Comparison of ENCODE assay signal across 9 mouse cellular contexts in the genomic region with DNA sequence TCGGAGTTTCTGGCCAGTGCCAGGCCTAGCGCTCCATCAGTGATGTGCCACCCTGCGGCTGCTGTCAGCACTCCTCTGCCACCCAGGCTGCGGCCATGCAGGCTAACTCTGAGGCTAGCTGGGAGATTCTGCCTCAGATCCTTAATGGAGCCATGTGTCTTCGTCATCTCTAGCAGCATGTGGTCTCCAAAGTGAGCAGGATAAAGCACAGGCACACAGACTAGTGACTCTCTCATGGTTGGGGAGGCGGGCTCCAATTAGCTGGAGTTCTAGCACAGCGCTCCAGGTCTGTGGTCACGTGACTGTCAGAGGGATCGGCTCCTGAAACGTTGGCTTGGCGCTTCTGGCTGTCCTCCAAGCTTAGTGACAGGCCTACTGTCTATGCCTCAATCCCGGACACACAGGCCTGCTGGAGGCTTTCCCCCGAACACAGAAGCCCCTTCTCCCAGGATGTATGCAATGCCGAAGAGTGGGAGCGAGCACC.
DNase-seq lines count a peak whose midpoint lies in the region; ATAC-seq and TF ChIP-seq lines count a peak whose summit lies in the region.
"Had no signal": no experiment of that assay in that cellular context is flagged by ENCODE, and none has a peak within 500 bp of the region (broad histone marks: within the 10 kb centered on the region; RNA-seq: fewer than 3 reads in every experiment).

No protein-coding gene starts in this region.

- DNase-seq in embryo, embryonic 10 days (ENCODE audit: low spot score): peak; percentile 43
- no peak for DNase-seq in embryo, embryonic 11 days
- DNase-seq in brain, adult 2 months (ENCODE audit: low read depth, low spot score): peak; percentile 85
- DNase-seq in forelimb bud, embryonic 11.5 days (ENCODE audit: low read depth, low spot score): peak; percentile 33
- DNase-seq in liver, embryonic 14.5 days (ENCODE audit: low read depth in 3 of 3, low spot score in 3 of 3): no peak
- no peak for DNase-seq in gastrocnemius, postnatal 14 days

- no peaks in the 10 kb centered on the region for H3K27me3 ChIP-seq in liver, embryonic 14.5 days (ENCODE audit: control insufficient read depth, insufficient read depth, low read length)
- no peaks in the 10 kb centered on the region for H3K27me3 ChIP-seq in kidney, embryonic 14.5 days (ENCODE audit: control insufficient read depth, insufficient read depth, low read length)
- no peaks in the 10 kb centered on the region for H3K27me3 ChIP-seq in kidney, embryonic 16.5 days (ENCODE audit: insufficient read depth, low read length)
- H3K27me3 ChIP-seq: limb, embryonic 15.5 days had no signal

- no peak overlapping the region for H3K4me3 ChIP-seq in liver, embryonic 14.5 days (ENCODE audit: insufficient read depth in 1 of 2, low read depth in 2 of 2, low read length in 2 of 2)
- no peak overlapping the region for H3K4me3 ChIP-seq in kidney, embryonic 14.5 days (ENCODE audit: low read length)
- no peak overlapping the region for H3K4me3 ChIP-seq in kidney, embryonic 16.5 days (ENCODE audit: low read length)
- H3K4me3 ChIP-seq: limb, embryonic 15.5 days had no signal

- no peak for TF ChIP-seq CTCF in liver, embryonic 14.5 days (IDR thresholded peaks at IDR 0.05; ENCODE audit: low read depth)

- H3K9ac ChIP-seq in liver, embryonic 14.5 days (replicated peaks): peak overlapping the region; percentile 90
- H3K9ac ChIP-seq in kidney, embryonic 14.5 days (ENCODE audit: low read depth, low read length): no peak overlapping the region
- no peak overlapping the region for H3K9ac ChIP-seq in kidney, embryonic 16.5 days (replicated peaks; ENCODE audit: low read length)
- H3K9ac ChIP-seq: limb, embryonic 15.5 days had no signal

- intact Hi-C loops in gastrocnemius, postnatal 14 days (cut with DNase I; ENCODE audit: low total_unique reads): loop anchor here (10.0 kb wide), 1 partner anchor 99 kb away; no protein-coding TSS in a partner anchor

- no peak for TF ChIP-seq EP300 in liver, embryonic 14.5 days (IDR thresholded peaks at IDR 0.05; ENCODE audit: low read depth)

- H3K27ac ChIP-seq in liver, embryonic 14.5 days: peak overlapping the region; percentile 99
- no peak overlapping the region for H3K27ac ChIP-seq in kidney, embryonic 14.5 days (ENCODE audit: low read depth, low read length)
- H3K27ac ChIP-seq in kidney, embryonic 16.5 days (ENCODE audit: low read length): no peak overlapping the region
- H3K27ac ChIP-seq: limb, embryonic 15.5 days had no signal

- H3K9me3 ChIP-seq in liver, embryonic 14.5 days (ENCODE audit: control insufficient read depth, low read length): no peaks in the 10 kb centered on the region
- H3K9me3 ChIP-seq in kidney, embryonic 14.5 days (ENCODE audit: control insufficient read depth, low read length): no peaks in the 10 kb centered on the region
- no peaks in the 10 kb centered on the region for H3K9me3 ChIP-seq in kidney, embryonic 16.5 days (ENCODE audit: low read length)
- H3K9me3 ChIP-seq: limb, embryonic 15.5 days had no signal

- WGBS in liver, embryonic 14.5 days (ENCODE audit: insufficient replicate concordance): 78% methylated on average over 15 of the region's 15 CpGs
- WGBS in kidney, embryonic 14.5 days: 80% methylated on average over 15 of the region's 15 CpGs
- WGBS in kidney, embryonic 16.5 days: 70% methylated on average over 15 of the region's 15 CpGs

- ATAC-seq in liver, embryonic 14.5 days (ENCODE audit: insufficient read depth): no peak
- no peak for ATAC-seq in kidney, embryonic 14.5 days (ENCODE audit: low FRiP score, low TSS enrichment)
- ATAC-seq in kidney, embryonic 16.5 days (ENCODE audit: low FRiP score, low TSS enrichment): no peak

- H3K4me1 ChIP-seq in liver, embryonic 14.5 days (replicated peaks; ENCODE audit: control insufficient read depth in 2 of 2, insufficient read depth in 2 of 2, low read length in 1 of 2): peaks cover 81 to 82% of the 10 kb centered on the region in 2 experiments
- peaks cover 23% of the 10 kb centered on the region for H3K4me1 ChIP-seq in kidney, embryonic 14.5 days (ENCODE audit: control insufficient read depth, insufficient read depth, low read length)
- H3K4me1 ChIP-seq in kidney, embryonic 16.5 days (ENCODE audit: insufficient read depth, low read length): peaks cover 35% of the 10 kb centered on the region

- H3K4me2 ChIP-seq in liver, embryonic 14.5 days (ENCODE audit: low read depth): peak overlapping the region; percentile 75
- no peak overlapping the region for H3K4me2 ChIP-seq in kidney, embryonic 14.5 days (replicated peaks; ENCODE audit: low read depth, low read length)
- no peak overlapping the region for H3K4me2 ChIP-seq in kidney, embryonic 16.5 days (replicated peaks; ENCODE audit: low read depth, low read length)
- H3K4me2 ChIP-seq: limb, embryonic 15.5 days had no signal

- peaks cover 8% of the 10 kb centered on the region for H3K36me3 ChIP-seq in liver, embryonic 14.5 days (replicated peaks; ENCODE audit: control insufficient read depth, insufficient read depth, low read depth)
- no peaks in the 10 kb centered on the region for H3K36me3 ChIP-seq in kidney, embryonic 14.5 days (ENCODE audit: control insufficient read depth, insufficient read depth, low read length)
- 0 out of 2 replicates have a peak, but pooled peaks cover 4% of the 10 kb centered on the region for H3K36me3 ChIP-seq in kidney, embryonic 16.5 days (ENCODE audit: insufficient read depth, low read length)
- H3K36me3 ChIP-seq: limb, embryonic 15.5 days had no signal

Comparison
In these comparisons a context has a peak if more than half of its experiments do, and no peak if none do; other contexts are left out.
1. DNase-seq: peak in embryo, embryonic 10 days (single experiment), brain, adult 2 months (single experiment) and forelimb bud, embryonic 11.5 days (single experiment); none in embryo, embryonic 11 days (single experiment), liver, embryonic 14.5 days (0 of 3) and gastrocnemius, postnatal 14 days (single experiment).